Mouse (Mus musculus) testis, postnatal 14 days (tissue): Measurements from ENCODE around the gene Dnajc25.
A peak's percentile ranks its signal among the peaks of the same experiment; 100 is the strongest.

Source experiments
- DNase-seq: peaks from one replicate; pipeline ENCODE4 v3.0.0; 2021; ENCODE audit warnings: low spot score

Gene Dnajc25

DNA sequence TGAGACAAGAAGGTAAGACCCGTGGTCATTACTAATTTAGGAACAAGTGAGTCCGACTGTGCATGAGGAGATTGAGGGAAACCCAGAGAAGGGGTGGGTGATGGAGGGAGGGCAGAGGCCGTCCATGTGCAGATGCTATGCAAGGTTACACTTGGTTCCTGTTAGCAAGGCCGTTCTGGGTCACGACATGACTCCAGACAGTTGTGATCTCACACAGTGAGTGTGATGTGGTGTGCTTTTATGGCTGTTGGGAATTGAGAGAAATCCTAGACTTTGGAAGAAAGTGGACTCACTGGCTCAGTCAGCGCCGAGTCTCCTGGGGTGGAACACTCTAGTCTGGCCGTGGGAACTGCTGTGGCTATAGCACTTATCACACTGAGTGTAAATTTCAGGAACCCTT is 11.3 kb downstream of the Dnajc25 start:
- no peak for DNase-seq

DNA sequence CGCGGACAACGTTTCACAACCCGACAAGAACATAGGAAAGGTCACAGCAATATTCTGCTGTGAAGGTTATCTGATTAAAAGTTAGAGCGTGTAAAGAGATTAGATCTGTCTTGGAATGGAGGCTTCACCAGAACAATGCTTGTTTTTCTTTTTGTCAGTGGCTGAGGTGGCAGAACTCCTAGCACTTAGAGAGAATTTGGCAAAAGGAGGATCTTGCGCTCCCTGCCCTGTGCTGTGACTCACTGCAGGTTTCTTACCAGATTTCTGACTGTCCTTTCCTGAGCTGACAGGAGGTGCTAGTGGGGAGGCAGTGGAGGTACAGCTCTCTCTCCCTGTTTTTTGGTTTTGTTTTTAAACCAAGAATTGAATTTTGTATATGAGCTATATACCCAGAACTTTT is 12.2 kb downstream of the Dnajc25 start:
- no peak for DNase-seq

DNA sequence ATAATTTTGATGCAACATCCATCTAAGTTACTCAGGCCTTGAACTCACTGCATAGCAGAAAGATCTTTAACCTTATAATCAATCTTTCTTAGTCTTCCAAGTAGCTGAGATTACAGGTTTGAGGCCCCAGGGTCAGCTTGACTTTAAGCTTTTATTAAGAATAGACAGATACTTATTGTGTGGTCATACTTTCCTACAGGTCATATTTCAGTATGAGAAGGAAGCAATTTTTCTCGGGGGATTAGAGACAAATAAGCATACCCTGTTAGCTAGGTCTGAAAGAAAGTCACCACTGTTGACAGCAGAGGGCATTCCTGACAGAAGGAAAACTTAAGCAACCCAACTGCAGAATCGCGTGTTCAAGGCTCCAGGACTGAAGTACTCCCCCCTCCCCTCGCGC is 13.1 kb downstream of the Dnajc25 start:
- DNase-seq: no peak

DNA sequence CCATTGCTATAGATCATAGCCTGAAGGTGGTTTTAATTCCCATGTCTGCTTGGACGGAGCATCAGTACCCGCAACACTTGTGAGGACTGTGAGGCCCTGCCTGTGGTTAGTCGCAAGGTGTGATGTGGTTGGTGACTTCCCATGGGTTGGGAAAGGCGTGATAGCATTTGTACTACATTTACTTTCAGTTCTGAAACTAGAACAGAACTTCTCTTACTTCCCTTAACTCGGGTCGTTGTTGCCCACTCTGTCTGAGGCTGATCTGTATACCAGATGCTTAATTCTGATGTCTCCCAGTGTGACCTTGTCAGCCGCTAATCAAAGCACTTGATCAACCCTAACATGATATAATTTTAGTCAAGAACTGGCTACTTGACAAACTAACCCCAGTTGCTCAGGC is 14.3 kb downstream of the Dnajc25 start:
- DNase-seq: no peak

DNA sequence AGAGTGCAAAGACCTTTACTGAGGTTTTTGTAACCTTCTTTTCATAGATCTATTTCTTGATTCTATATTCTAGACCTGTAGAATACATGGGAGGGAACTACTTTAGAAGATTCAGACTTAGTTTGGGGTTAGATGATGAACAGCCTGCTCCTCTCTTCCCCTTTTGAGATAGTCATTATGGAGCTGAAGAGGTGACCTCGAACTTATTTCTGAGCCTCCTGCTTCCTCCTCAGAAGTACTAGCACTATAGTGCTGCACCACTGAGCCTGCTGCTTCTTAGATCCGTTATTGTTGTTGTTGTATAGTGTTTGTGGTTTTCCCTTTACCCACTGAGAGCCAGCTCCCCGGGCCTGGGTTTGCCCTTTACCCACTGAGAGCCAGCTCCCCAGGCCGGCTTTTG is 14.8 kb downstream of the Dnajc25 start:
- DNase-seq: no peak

DNA sequence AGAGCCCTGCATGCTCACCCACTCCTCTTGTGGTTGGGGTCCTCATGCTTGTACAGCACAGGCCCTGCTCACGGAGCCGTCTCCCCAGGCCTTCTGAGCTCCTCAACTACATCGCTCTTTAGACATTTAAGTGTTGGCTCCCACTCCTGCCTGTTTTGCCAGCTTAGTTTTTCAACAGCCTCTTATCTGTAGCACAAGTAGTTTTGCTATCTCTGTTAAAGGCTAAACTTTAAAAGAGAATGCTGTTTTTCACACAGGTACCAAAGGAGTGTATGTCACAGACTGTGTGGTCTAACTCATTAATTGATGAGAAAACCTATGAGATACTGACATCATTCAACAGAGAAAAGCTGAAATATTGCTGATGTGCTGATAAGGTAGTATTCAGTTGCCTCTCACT is 16.6 kb downstream of the Dnajc25 start:
- DNase-seq: no peak

DNA sequence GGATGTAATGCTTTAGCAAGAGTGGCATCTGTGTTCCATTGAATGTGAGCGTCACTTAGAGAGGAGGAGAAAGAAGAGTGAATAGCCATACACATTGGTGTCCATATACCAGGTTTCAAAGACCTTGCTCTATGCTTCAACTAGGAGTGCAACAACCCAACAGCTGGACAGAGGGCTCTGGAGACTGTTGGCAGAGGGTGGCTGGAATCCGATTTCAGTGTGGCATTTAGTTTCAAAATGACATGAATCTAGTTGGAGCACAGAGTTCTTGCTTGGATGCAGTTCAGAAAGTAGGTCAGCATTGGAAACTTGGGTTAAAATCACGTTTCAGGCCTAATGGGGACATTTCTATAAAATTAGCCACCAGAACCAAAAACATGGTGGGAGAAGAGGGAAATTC is 20.3 kb downstream of the Dnajc25 start:
- no peak for DNase-seq

DNA sequence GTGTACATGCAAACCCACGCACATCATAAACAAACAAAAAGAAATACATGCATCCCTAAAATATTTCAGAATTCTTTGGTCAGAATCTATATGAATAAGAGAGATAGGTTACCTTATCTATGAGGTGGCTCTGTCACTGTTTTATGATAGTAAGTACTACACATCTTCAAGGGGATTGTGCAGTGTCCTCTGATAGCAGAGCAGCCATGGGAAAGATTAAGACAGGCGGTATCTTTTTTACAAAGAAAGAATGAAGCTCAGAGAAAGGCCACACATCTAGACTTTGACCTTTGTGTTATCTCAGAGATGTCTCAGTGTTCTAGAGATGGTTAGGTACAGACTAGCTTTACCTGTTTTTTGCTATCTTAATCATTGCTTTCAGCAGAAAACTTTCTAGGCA is 22.1 kb downstream of the Dnajc25 start:
- DNase-seq: no peak

DNA sequence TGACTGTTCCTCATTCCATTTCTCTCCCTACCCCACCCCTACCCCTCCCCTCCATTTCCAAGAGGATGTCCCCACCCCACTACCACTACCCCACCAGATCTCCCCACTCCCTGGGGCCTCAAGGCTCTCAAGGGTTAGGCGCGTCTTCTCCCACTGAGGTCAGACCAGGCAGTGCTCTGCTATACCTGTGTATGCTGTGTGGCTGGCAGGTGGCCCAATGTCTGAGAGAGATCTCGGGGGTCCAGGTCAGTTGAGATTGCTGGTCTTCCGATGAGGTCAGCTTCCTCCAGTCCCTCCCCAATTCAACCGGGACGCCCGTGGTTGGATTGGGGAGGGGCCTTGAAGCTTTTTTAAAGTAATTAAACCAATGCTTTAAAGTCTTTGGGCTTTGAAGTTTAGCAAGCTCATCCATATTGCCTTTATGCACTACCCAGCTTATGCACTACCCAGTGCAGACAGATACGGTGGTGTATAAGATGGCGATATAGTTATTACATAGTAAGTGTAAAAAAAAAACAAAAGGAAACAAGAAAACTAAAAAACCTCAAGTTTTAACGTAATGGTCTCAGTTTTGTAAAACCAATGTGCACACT is 39.6 kb downstream of the Dnajc25 start:
- DNase-seq: no peak

DNA sequence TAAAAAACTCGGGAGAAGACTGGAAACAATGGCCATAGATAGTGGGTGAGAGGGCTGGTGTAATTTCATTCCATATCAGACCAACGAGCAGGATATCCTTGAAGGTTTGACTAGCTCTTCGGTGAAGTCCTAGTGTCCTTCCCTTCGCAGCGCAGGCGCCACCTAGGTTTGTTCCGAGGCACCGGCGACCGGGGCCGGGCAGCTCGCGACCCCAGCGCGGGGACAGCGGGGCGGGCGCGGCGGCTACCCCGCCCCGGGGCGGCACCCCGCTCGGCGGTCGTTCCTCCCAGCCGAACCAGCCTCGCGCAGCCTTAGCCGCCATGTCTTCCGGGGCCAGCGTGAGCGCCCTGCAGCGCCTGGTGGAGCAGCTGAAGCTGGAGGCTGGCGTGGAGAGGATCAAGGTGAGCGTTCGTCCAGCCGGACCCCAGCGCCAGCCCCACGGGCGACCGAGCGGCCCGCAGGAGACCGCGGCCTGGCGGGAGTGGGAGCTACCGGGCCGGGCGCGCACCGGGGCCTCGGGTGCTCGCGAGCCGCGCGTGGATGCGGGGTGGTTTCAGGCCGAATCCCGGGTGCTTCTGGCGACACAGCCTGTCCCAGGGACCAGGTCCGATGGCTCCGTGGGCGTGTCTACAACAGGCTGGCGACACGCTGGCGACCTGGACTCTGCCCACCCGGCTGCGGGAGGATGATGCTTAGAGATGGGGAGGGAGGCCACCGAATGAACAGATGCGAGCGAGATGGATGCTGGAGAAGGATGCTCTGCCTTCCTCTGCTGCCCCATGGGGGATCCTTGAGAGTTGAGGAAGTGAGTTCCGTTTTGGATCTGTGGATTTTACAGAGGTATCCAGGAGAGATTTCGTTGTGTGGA is 40.3 kb downstream of the Dnajc25 start, which contains the start of gene Gng10:
Gene Gng10, plus strand, starts transcription at position 171 of the 868 bp plus-strand sequence.
- peak; percentile 54 for DNase-seq

DNA sequence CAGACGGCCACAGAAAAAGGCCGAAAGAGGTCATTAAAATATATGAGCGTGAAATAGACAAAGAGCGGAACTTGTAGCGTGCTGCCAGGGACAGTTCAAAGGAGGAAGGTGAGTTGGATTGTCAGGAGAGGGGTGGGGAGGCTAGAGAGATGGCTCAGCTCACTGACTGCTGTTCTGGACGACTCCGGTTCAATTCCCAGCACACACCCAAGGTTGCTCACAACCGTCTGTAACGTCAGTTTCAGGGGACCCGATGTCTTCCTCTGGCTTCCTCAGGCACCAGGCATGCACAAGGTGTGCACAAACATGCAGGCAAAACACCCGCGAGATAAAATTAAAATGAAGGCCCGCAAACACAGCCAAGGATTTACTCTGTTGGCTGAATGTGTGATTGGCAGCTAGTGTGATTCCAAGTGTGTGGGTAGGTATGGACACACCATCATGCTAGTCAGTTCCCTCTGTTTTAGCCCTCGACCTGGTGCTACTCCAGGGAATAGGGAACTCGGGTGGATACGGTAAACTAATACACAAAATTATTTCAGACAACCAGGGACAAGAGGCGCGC is 41.0 kb downstream of the Dnajc25 start:
- DNase-seq: no peak

DNA sequence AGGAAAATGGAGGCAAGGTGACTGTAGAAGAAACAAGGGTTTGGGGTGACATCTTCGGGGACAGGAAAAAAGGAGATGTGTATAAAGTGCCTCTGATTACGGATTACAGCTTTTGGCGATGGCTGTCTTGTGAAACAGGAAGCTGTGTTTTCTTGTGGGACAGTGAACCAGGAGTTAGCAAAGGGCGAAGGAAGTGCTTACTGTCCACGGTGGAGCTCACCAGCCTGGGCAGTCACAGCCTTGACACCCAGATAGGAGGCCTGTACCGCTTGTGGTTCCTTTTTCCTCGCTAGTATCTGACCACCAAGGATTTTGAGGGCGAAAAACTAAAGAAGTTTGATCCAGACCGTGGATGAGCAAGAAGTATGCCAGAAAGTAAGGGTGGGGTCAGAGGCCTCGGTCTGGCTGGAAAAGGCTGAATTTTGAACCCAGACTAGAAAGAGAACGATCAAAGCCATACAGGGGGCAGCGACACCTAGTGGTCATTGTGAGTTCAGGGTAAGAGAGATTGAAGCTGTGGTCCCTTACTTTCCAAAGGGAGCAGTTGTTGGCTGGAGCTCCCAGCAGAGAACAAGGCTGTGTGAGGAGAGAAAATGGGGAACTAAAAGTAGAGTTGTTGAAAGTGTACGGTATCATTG is 41.7 kb downstream of the Dnajc25 start:
- DNase-seq: peak; percentile 74

DNA sequence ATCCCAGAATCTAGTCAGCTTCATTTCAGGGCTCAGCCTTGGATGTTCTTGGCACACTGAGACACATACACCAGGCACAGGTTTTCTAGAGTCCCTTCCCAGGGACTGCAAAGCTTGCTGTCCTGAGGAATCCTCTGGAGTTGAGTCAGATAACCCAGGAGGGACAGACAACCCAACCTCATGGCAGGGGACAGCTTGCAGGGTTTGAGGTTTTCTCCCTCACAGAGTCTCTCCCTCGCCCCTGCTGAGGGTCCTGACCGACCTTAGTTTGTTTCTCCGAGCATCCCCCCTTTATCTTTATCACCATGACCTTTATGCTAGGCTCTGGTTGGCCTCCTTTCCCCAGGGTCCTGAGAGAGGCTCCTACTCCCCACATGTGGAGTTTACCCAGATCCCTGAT is 42.7 kb downstream of the Dnajc25 start:
- DNase-seq: no peak

DNA sequence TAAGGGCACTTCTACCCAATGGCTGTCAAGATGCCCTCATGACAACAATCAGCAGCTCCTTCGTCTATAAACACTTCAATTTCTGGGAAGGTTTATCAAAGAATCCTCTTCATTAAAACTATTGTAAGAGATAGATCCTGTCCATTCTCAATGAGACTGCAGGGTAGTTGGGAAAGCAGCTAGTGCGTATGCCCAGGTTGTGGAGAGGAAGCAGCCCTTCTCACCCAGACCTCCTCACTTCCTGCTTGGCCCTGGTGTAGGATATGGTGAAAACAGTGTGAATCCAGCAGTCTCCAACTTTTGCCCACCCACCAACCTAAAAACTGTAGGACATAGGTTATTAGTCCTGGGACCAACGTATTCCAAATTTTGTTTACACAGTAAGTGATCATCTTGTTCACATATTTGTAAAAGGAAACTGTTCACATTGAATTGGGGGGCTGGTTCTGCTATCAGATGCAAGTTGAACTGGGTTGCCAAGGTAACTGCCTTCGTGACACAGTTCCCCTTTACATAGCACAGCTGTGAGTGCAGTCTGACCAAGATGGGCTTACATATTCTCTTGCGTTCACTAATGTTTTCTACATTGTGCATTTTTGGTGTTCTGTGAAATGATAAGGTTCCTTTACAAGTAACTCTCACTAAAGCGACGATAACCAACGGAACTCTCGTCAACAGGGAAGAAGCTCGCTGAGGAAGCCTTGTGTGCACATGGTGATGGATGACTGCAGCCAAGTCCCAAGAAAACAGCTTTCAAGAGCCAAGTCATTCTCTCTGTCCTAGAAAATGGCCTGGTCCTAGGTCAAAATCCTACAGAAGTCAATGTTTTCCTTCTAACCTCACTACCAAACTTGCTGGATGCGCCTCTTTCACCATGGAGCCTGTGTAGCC is 45.8 kb downstream of the Dnajc25 start:
- DNase-seq: no peak

DNA sequence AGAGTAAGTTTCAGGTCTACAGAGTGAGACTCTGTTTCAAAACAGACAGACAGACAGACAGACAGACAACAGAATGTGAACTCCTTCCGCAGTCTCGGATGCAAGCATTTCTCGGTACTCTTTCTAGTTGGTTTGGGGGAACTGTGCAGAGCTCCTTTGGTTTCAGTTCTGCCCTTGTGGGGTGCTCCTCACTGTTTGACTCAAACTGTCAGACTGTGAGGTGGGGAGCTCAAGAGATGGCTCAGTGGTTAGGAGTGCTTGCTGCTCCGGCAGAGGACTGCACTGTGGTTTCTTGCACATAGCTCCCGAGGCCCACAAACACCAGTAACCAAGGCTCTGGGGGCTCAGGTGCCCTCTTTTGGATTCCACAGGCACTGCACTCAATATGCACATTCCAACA is 48.2 kb downstream of the Dnajc25 start:
- no peak for DNase-seq

DNA sequence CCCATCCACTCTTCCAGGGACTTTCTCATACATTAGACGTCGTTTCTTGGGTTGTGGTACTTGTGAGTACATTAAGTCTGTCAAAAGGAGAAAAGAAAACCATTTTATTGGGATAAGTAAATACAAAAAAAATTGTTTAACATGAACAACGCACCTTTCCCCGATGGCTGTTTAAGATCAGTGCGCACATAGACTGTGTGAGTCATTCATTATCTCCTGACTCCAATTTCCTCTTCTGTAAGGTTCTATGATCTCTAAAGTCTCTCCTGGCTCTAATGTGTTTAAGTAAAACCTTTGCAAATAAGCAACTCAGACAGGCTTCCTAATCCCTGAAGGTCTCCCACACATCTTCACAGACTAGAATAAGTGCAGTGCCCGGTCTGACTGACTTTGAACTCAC is 49.0 kb downstream of the Dnajc25 start:
- DNase-seq: no peak

DNA sequence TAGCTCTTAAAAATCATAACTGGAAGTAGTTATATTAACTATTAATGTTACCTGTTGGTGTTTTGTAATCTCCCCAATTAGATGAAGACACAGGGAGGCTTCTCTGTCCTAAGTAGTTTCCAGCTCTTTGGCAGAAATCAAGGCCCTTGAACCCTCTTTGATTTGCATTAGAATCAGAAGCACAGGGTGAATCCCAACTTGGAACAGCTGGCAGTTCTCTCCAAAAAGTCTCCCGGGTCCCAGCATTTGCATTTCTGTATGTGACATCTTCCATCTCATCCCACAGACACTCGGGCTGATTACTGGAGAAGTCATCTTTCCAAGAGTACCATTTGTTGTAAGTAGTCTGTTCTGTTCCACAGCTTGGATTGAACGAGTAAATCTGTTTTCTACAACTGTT is 52.4 kb downstream of the Dnajc25 start:
- DNase-seq: no peak

DNA sequence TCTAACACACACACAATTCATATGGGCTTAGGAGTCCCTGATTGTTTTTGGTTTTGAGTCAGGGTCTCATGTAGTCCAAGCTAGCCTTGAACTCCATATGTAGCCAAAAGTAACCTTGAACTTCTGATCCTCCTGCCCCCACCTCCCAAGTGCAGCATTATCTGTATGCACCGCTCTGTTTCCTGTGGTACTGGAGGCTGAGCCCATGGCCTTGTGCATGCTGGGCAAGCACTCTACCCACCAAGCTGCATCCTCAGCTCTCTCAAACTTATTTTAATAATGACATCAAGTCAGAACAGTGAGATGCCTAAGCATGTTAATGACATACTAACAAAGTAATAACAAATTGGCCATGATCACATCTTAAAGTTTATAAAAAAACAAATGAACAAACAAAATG is 56.2 kb downstream of the Dnajc25 start:
- DNase-seq: no peak

DNA sequence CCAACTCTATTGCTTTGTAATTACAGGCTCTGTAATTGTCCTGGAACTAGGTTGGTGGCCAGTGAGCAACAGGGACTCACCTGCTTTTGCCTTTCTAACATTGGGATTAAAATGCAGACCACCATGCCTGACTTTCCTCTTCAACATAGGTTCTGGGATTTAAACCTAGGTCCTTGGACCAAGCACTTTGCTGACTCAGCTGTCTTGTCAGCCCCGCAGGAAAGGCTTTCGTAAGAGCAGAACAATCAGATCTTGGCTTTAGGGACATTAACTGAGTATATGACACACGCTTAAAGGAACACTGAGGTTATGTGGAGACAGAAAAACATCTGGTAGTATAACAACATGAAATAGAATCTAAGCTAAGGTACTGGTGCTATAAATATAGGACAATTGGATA is 63.1 kb downstream of the Dnajc25 start:
- no peak for DNase-seq

DNA sequence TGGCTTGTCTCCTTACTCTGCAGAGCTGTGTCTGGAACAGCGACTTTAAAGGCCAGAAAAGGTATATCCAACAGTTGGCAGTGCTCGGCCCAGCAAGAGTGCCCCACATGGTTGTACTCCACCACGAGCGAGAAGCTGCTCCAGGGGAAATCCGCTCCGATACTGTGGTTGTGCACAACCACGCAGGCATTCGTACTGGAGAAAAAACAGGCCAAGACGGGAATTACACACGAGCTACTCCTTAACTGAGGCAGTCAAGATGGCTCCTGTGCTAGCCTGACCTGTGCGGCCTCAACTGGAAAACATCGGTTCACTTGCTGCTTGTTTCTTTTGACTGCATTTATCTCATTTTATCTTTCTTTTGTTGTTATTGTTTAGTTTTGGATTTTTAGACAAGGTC is 67.7 kb downstream of the Dnajc25 start:
- DNase-seq: no peak

DNA sequence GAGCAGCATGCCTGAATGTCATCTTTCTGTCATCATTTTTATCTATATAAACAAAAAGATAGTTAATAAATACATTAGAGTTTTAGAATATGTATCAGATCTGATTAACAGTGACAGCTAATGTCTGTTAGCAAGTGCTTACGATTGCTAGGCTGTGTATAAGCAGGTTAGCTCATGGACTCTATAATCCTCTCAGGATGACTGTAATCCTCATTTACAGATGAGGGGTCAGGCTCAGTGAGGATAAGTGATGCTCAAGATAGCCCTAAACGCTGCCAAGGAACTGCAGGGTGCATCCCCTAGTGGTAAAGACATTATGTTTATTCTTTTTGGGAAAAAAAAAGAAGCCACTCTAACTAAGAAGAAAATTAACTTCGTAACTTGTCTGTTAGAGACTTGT is 74.4 kb downstream of the Dnajc25 start:
- no peak for DNase-seq
